Mouse (Mus musculus) cerebellum, adult 11 months (tissue): Measurements from ENCODE around the gene Il15ra.
"Not testable (repeated sequence)": the region's sequence is repeated elsewhere in the genome, so short reads cannot be mapped to it uniquely, and the experiment has no call there.

Source experiments
- DNase-seq: peaks from one replicate; pipeline ENCODE4 v3.0.0; 2022

The Il15ra gene

GRCm38 (mm10) chr2:11710101-11710500, 5.0 kb downstream of the Il15ra start:
- not testable (repeated sequence) for DNase-seq

GRCm38 (mm10) chr2:11712483-11712990, 7.4 kb downstream of the Il15ra start:
- DNase-seq, result no peak

- DNase-seq, result no peak
These were observed 7.9 kb downstream of the Il15ra start for GRCm38 (mm10) chr2:11713021-11713420.

- no peak for DNase-seq
These were observed 9.4 kb downstream of the Il15ra start for GRCm38 (mm10) chr2:11714535-11714934.

- no peak for DNase-seq
These were observed 13.5 kb downstream of the Il15ra start for GRCm38 (mm10) chr2:11718573-11718972.

DNA sequence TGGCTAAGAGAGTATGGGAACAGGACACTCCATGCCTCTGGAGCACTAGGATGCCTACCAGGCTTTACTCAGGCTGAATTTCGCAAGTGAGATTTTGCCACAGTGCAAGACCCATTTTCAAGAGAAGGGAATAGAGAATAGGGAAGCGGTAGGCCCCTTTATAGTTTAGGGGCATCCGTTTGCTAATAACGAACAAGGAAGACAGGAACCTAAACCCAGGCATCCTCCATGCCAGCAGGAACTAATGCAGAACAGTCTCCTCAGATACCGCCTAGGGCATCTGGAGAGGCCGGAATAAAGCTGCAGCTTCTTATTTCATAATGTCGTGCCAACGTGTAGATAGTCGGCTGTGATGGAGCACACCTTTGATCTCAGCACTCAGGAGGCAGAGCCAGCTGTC, 17.5 kb downstream of the Il15ra start:
- DNase-seq, result no peak

DNA sequence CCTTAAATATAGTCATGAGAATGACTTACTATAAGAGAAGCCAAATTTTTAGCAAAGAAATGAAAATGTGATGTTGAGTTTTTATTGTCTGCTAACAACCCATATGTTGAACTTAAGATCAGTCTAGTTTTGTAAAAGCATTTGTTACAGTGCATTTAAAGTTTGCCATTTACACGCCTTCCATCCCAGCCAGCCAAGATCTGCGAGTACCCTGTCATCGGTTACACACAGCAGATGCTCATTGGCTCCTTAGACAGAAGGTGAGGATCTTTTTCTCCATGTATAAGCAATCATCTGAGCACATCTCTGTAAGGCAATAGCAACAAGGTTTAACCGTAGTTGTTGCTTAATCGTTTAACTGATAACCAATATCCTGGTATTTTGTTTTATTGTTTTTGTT, 22.5 kb downstream of the Il15ra start:
- no peak for DNase-seq

DNA sequence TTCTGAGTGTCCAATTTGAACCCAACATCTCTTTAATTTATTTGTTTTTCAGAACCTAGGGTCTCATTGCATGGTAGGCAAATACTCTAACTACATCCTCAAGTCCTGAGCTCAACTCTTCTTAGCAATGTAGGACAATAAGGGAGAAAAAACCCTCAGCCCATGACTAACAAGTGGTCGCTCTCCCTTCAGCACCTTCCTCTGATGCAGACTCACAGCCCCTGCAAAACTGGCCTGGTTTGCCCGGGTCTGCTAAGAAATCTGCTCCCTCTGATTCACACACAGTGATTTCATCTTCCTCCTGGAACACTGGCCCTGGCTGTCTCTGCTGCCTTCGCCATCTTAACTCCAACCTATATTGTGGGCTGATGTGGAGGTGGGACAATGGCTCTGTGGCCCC, 24.0 kb downstream of the Il15ra start:
- DNase-seq, result no peak

DNA sequence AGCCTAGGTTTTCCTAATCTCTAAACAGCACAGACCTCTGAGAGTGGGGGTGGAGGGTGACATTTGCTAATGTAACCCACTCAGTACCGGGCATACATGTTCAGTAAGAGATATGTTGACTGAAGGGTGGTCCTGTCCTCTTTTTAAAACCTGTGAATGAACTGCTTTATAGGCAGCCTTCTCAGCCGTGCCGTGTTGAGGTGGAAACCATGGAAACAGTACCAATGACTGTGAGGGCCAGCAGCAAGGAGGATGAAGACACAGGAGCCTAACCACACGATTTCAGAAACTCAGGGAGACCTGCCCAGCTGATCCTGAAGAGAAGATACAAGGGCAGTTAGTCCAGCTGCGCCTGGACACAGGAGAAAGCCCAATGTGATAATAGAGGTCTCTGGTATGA, 27.9 kb downstream of the Il15ra start:
- no peak for DNase-seq

DNA sequence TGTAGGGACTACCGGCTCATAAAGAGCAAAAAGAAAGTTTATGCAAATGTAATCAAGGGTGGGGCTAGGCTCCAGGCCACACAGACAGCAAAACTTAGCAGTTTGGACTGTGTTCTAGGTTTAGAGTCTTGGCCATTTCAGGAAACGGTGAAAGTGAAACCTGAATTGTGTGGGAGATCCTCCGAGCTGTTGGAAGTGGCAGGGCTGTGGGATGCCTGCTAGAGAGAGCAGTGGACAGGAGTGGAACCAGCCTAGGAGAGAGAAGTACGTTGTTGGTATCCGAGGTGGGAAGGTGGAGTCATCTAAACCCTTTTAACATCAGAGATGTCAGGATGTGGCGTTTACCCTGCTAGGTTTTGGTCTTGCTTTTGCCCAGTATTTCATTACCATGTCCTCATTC, 30.8 kb downstream of the Il15ra start:
- DNase-seq, result no peak

GRCm38 (mm10) chr2:11738794-11739193, 33.7 kb downstream of the Il15ra start:
- no peak for DNase-seq

DNA sequence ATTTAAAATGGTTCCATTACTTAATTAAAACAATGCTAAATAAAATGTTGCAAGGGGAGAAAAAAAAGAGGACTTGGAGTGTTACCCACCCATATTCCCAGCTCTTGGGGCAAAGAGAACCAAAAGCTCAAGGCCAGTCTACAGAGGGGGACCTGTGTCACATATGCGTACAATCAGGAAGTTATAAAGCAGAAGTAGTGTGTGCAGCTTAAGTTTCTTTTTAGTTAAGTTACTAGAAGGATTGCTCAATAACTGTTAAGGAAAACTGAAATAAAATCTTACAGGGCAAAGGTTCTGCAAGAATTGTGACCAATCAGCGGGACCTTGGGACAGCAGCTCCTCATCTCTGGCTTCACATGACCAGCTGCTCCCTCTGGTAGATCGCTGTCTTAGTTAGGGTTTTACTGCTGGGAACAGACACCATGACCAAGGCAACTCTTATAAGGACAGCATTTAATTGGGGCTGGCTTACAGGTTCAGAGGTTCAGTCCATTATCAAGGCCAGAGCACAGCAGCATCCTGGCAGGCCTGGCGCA, 34.5 kb downstream of the Il15ra start:
- DNase-seq, result no peak

DNA sequence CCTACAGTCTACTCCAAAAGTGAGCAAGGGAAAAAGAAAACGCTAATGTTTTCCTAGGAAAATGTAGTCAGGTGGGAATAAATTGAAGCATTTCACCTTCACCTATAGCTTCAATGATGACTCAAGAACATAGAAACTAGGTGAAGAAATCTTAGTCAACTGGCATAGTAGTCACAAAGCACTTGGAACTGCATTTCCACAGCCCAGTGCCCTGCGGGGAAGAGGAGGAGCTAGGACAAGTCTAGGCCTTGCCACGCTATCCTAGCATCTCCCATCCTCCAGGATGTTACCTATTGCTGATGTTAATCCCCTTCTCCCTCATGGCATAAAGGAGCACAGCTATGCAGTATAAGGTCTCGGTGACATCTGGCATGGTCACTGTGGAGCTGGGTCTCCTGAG, 57.5 kb downstream of the Il15ra start:
- no peak for DNase-seq

GRCm38 (mm10) chr2:11765694-11766093, 60.6 kb downstream of the Il15ra start:
- DNase-seq, result peak; percentile 22

GRCm38 (mm10) chr2:11766485-11767160, 61.5 kb downstream of the Il15ra start:
- DNase-seq, result no peak

GRCm38 (mm10) chr2:11767161-11767545, 62.1 kb downstream of the Il15ra start:
- no peak for DNase-seq

DNA sequence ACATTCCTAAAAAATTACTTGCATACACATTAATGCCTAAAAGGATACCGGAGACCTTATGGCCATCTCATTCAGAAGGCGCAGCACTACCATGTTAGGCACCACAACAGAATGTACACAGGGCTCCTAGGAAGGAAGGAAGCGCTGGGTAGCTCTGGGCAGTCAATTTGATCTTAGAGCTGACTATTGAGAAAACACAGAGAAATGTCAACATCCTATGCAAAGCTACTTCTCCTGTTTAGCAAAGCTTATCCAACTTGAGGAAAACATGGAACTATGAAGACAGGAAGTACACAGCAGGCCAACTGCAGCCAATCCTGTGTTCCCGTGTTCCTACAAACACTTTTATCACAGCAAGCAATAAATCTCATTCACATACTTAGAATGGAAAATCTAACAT, 66.6 kb downstream of the Il15ra start:
- DNase-seq, result no peak

DNA sequence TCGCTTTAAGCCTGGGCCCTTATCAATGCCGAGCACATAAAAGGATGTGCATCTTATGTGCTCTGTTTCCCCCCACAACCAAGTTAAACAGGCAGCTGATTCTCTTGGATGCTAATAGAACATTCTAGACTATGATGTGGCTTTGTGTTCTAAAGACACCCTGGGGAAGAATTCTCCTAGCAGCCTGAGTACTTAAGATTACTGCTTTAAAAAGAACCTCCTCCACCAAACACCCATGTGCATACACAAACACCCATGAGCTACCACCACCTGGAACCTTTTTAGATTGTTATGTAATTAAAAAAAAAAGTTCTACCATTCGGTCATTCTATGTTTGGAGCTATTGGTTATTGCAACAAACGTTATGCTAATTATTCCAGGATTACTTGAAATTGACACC, 67.3 kb downstream of the Il15ra start:
- DNase-seq, result no peak

DNA sequence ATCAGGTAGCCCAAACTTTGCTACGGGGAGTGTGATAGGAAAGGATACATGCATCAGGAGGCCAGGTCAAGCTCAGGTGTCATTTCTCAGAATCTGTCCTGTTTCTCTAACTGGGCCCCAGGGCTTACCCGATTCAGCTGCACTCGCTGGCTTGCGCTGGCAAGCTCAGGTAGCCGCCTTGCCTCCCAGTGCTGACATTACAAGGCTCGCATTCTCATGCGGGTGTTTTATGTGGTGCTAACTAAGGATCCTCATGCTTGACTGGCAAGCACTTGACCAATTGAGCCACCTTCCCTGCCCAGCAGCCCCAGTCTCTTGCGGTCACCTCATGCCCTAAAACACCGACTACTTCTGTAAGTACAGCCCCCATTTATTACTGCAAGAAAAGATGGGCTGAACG, 69.3 kb downstream of the Il15ra start:
- no peak for DNase-seq

GRCm38 (mm10) chr2:11775121-11775520, 70.0 kb downstream of the Il15ra start:
- DNase-seq, result no peak

DNA sequence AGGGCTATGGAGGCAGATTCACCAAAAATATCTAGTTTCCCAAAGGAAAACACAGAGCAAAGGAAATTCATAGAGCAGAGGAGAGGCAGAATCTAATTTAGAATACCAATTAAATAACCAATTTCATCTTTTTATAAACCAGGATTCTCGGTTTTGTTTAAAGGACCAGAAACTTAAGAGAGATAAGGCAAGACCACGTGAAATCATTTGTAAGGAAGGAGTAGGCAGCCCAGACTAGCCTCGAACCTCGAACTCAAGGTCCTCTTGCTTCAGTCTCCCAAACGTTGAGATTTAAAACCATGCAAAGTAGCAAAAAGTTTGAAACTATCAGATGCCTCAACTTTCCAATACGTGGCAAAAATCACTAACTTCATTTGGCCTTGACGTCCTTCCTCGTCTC, 71.3 kb downstream of the Il15ra start:
- no peak for DNase-seq

DNA sequence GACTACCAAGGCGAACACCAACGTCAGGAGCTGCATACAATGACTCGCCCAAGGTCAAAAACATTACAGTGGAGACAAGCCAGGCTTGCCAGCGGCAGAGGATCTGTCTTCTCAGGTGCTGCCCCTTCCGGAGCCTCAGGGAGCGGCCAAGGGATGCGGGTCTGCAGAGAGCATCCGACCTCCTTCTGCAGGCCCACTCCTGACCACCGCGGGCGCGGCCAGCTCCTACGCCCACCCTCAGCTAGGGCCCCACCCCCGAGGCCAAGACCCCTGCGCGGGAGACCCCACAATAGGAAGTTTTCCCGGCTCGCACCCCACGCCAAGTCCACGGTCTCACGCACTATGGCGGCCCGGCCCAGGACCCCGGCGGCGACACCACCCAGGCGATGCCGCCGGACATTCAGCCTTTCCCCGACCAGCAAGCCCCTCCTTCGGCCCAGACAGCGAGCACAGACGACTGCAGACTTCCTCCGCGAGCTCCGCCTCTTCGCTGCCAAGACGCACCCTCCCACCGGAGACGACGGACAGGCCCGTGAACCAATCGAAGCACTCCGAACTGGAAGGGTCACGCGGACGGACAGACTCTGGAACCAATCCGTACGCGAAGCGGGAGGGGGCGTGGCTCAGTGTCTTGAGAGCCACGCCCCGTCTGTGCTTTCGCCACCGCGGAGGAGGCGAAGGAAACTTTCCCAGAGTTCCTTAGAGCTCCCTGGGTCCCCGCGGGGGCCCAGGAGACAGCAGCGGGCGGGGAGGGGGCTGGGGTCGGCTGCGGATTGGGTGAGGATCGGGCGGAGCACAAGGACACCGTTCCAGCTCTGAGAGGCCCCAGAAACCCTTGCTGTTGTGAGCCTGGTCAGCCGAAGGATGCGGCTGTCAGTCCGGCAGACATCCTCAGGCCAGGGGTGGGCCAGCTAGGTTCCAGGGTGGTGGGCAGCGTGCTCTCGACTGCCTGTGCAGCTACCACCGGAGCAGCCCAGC, 72.3 kb downstream of the Il15ra start, which contains the start of the genes Fbh1 and Ankrd16:
Gene Fbh1 (minus strand): TSS at position 492 of the 978 bp plus-strand sequence.
Gene Ankrd16 (plus strand): TSS at position 786 of the 978 bp plus-strand sequence.
- DNase-seq, result peak; percentile 100

GRCm38 (mm10) chr2:11778087-11778823, 73.2 kb downstream of the Il15ra start:
- peak; percentile 77 for DNase-seq
